Mouse (Mus musculus) lung, postnatal 14 days (tissue): Measurements from ENCODE around the gene Tbx2.

Experiments used
- DNase-seq: peaks from one replicate; pipeline ENCODE4 v3.0.0; 2021

The Tbx2 gene

GRCm38 (mm10) chr11:85841211-85841681 is 8.9 kb downstream of the Tbx2 start:
- no peak for DNase-seq

GRCm38 (mm10) chr11:85841980-85842379 is 9.6 kb downstream of the Tbx2 start:
- peak; percentile 78 for DNase-seq

GRCm38 (mm10) chr11:85842596-85843346 is 10.4 kb downstream of the Tbx2 start:
- DNase-seq, result no peak

- DNase-seq, result peak; percentile 87
These were observed 11.0 kb downstream of the Tbx2 start for GRCm38 (mm10) chr11:85843347-85843692.

GRCm38 (mm10) chr11:85844144-85844965 is 12.0 kb downstream of the Tbx2 start:
- DNase-seq, result peak; percentile 95

- DNase-seq, result no peak
These were observed 12.6 kb downstream of the Tbx2 start for GRCm38 (mm10) chr11:85844971-85845370.

GRCm38 (mm10) chr11:85845921-85846320 is 13.6 kb downstream of the Tbx2 start:
- peak; percentile 80 for DNase-seq

- DNase-seq, result peak; percentile 80
These were observed 14.2 kb downstream of the Tbx2 start for GRCm38 (mm10) chr11:85846509-85846908.

GRCm38 (mm10) chr11:85849037-85849436 is 16.7 kb downstream of the Tbx2 start:
- peak; percentile 75 for DNase-seq

- DNase-seq, result no peak
These were observed 17.9 kb downstream of the Tbx2 start, which contains the start of gene Gm11444 for GRCm38 (mm10) chr11:85850233-85850632. Gene Gm11444 (minus strand): TSS chr11:85850333.

- DNase-seq, result no peak
These were observed 18.4 kb downstream of the Tbx2 start for GRCm38 (mm10) chr11:85850758-85851157.

- no peak for DNase-seq
These were observed 25.8 kb downstream of the Tbx2 start for GRCm38 (mm10) chr11:85857997-85858698.

GRCm38 (mm10) chr11:85864363-85864762 is 32.0 kb downstream of the Tbx2 start:
- no peak for DNase-seq

- DNase-seq, result no peak
These were observed 43.9 kb downstream of the Tbx2 start for GRCm38 (mm10) chr11:85876059-85876788.

GRCm38 (mm10) chr11:85884498-85884897 is 52.1 kb downstream of the Tbx2 start:
- no peak for DNase-seq

GRCm38 (mm10) chr11:85885665-85886428 is 53.5 kb downstream of the Tbx2 start, which contains the start of gene Tbx4:
Gene Tbx4 (plus strand): TSS chr11:85886422.
- DNase-seq, result peak; percentile 75

GRCm38 (mm10) chr11:85886429-85886785 is 54.1 kb downstream of the Tbx2 start:
- DNase-seq, result no peak

GRCm38 (mm10) chr11:85887273-85887672 is 54.9 kb downstream of the Tbx2 start:
- no peak for DNase-seq

- DNase-seq, result no peak
These were observed 55.6 kb downstream of the Tbx2 start for GRCm38 (mm10) chr11:85887801-85888450.

GRCm38 (mm10) chr11:85888451-85888961 is 56.2 kb downstream of the Tbx2 start:
- no peak for DNase-seq
